Mouse (Mus musculus) right cerebral cortex, adult 2 months (tissue): ENCODE measurements around the gene Clec2g.

Experiments
- DNase-seq, 2 experiments: peaks; one replicate each; pipeline ENCODE4 v3.0.0; 2021 to 2022; ENCODE audit warnings: low spot score in 2 of 2

Gene Clec2g

DNA sequence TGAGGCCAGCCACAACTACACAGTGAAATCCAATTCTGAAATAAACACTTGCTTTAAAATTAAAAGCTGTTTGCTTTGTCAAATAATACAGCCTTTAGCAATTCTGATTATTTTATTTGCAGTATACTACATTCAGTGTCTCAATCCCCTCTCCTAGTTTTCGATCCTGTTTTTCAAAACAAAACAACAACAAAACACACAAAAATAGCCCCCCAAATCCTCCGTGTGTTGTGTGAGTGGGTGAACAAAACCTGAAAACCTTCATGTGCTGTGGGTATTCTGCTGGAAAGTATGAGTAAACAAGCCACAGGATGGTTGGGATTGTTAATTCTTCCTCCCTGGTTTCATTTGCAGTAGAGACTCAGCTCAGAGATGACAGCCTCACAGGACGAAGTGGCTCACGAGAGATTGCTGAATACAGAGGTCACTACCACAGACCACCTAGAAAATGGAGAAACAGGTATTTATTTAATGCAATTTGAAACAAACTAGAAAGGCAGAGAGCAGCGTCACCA, 79.6 kb downstream of the Clec2g start:
- DNase-seq: no peak

GRCm38 (mm10) chr6:129014399-129014798, 80.2 kb downstream of the Clec2g start:
- no peak for DNase-seq

- no peak for DNase-seq
These were observed 93.5 kb downstream of the Clec2g start for GRCm38 (mm10) chr6:129027451-129028248.

GRCm38 (mm10) chr6:129030175-129030824, 96.1 kb downstream of the Clec2g start:
- no peak for DNase-seq

- no peak for DNase-seq
These were observed 96.8 kb downstream of the Clec2g start for GRCm38 (mm10) chr6:129030964-129031363.

DNA sequence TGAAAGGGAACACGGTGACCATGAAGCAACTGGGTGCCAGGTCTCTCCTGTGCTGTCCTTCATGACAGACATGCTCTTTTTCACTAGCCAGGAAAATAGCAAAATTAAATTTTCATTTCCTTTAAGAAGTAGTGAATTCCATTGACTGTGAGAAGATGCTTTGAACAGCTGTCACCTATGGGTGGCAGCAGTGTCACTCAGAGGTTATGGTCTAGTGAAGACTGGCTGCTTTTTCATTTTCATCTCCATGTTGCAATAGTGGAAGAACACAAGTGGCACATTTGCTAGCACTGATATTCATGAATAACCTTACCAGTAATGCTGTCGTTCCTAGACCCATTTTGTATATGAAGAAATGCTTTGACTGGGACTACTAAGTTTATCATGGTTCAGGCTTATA, 99.2 kb downstream of the Clec2g start:
- no peak for DNase-seq
